Mouse (Mus musculus): ENCODE measurements at regions not wholly inside any gene's neighbourhood (a gene's known extent, or its start where the extent isn't known, plus 50 kb on each side); places are given as distances from the start of the nearest gene placed in this dataset.
A peak's percentile ranks its signal among the peaks of the same experiment; 100 is the strongest.

- no peaks in the 10 kb centered on the region for H3K36me3 ChIP-seq (replicated peaks; ENCODE audit: control insufficient read depth, insufficient read depth, low read length)
- H3K27me3 ChIP-seq (ENCODE audit: control insufficient read depth, insufficient read depth, low read length), result no peaks in the 10 kb centered on the region
- no peak overlapping the region for H3K4me2 ChIP-seq (ENCODE audit: low read depth, low read length)
- ATAC-seq (ENCODE audit: insufficient read depth, low read depth) (peak; percentile 70), DNase-seq (ENCODE audit: low spot score) (peak; percentile 62)
- H3K4me3 ChIP-seq (ENCODE audit: low read depth, low read length), result no peak overlapping the region
- TF ChIP-seq EP300 (IDR thresholded peaks at IDR 0.05; ENCODE audit: low read depth) (no peak), CTCF (IDR thresholded peaks at IDR 0.05; ENCODE audit: low read depth) (no peak)
- WGBS, result 13% methylated on average over 7 of the region's 7 CpGs
- H3K9me3 ChIP-seq (replicated peaks; ENCODE audit: control insufficient read depth, low read length), result no peaks in the 10 kb centered on the region
- H3K27ac ChIP-seq (ENCODE audit: low read depth), result no peak overlapping the region
- H3K4me1 ChIP-seq (ENCODE audit: control insufficient read depth, insufficient read depth), result peaks cover 5% of the 10 kb centered on the region; the same call in 1 of the 2 replicates
- H3K9ac ChIP-seq (replicated peaks; ENCODE audit: low read depth, low read length), result no peak overlapping the region
Measured at GRCm38 (mm10) chr14:76789376-76789775, 232.7 kb upstream of the Serp2 start.

DNA sequence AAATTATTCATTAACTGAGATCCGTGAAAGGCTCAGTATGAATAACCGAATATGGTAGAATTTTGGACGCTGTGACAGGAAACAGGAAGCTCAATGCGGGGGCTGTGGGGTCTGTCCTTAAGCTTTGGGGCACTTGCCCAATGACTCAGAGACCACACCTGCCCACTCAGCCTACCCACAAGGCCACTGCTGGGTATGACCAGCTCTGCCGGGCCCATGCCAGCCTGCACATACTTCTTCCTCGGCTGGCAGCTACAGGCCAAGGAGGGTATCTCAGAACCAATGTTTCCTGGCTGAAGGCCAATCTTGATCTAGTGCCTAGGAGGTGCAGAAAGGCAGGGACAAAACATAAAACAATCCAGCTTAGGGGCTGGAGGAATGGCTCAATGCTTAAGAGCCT lies 230.9 kb upstream of the Serp2 start:
- ATAC-seq (ENCODE audit: insufficient read depth, low read depth) (no peak), DNase-seq (ENCODE audit: low spot score) (no peak)
- Histone ChIP-seq H3K4me3 (ENCODE audit: low read depth, low read length) (no peak overlapping the region), H3K9ac (replicated peaks; ENCODE audit: low read depth, low read length) (no peak overlapping the region), H3K4me1 (ENCODE audit: control insufficient read depth, insufficient read depth) (peaks cover 5% of the 10 kb centered on the region; the same call in 1 of the 2 replicates), H3K4me2 (ENCODE audit: low read depth, low read length) (no peak overlapping the region), H3K9me3 (replicated peaks; ENCODE audit: control insufficient read depth, low read length) (no peaks in the 10 kb centered on the region), H3K27me3 (ENCODE audit: control insufficient read depth, insufficient read depth, low read length) (no peaks in the 10 kb centered on the region), H3K36me3 (replicated peaks; ENCODE audit: control insufficient read depth, insufficient read depth, low read length) (no peaks in the 10 kb centered on the region), H3K27ac (ENCODE audit: low read depth) (0 out of 2 replicates have a peak overlapping the region, but pooled peaks have one; percentile 9)
- TF ChIP-seq EP300 (IDR thresholded peaks at IDR 0.05; ENCODE audit: low read depth) (no peak), CTCF (IDR thresholded peaks at IDR 0.05; ENCODE audit: low read depth) (no peak)
- 43% methylated on average over 6 of the region's 6 CpGs for WGBS

- no peak for TF ChIP-seq CTCF (IDR thresholded peaks at IDR 0.05; ENCODE audit: low read depth)
- no peak for TF ChIP-seq EP300 (IDR thresholded peaks at IDR 0.05; ENCODE audit: low read depth)
- H3K9ac ChIP-seq (replicated peaks; ENCODE audit: low read depth, low read length), result no peak overlapping the region
Measured at GRCm38 (mm10) chr14:76786214-76786613, 229.5 kb upstream of the Serp2 start.

DNA sequence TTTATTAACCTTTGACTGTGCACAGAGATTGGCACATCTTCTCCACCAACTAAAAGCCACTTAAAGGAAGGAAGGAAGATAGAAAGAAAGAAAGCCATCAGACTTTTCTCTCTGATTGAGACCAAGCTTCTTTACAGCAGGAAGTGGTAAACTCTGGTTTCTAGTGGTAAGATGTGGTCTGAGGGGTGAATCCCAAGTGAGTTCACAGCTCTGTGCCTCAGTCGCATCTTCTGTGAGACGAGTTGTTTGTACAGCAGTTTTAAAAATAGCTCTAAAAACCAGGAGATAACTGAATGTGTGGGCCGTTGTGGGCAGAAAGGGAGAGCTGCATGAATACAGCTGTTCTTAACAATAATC lies 224.8 kb upstream of the Serp2 start:
- H3K27ac ChIP-seq (ENCODE audit: low read depth), result no peak overlapping the region
- TF ChIP-seq CTCF (IDR thresholded peaks at IDR 0.05; ENCODE audit: low read depth), result no peak
- peaks cover 7% of the 10 kb centered on the region for H3K4me1 ChIP-seq (ENCODE audit: control insufficient read depth, insufficient read depth)
- no peak for ATAC-seq (ENCODE audit: insufficient read depth, low read depth)
- no peaks in the 10 kb centered on the region for H3K36me3 ChIP-seq (replicated peaks; ENCODE audit: control insufficient read depth, insufficient read depth, low read length)
- H3K9ac ChIP-seq (replicated peaks; ENCODE audit: low read depth, low read length), result no peak overlapping the region
- H3K27me3 ChIP-seq (ENCODE audit: control insufficient read depth, insufficient read depth, low read length), result no peaks in the 10 kb centered on the region
- WGBS, result 8% methylated on average over 3 of the region's 3 CpGs
- H3K4me3 ChIP-seq (ENCODE audit: low read depth, low read length), result no peak overlapping the region
- DNase-seq (ENCODE audit: low spot score), result no peak
- H3K9me3 ChIP-seq (replicated peaks; ENCODE audit: control insufficient read depth, low read length), result no peaks in the 10 kb centered on the region
- no peak overlapping the region for H3K4me2 ChIP-seq (ENCODE audit: low read depth, low read length)

More at GRCm38 (mm10) chr14:76786214-76786613, 229.5 kb upstream of the Serp2 start:
- Histone ChIP-seq H3K4me1 (ENCODE audit: control insufficient read depth, insufficient read depth) (peaks cover 5% of the 10 kb centered on the region; the same call in 1 of the 2 replicates), H3K4me3 (ENCODE audit: low read depth, low read length) (no peak overlapping the region), H3K9me3 (replicated peaks; ENCODE audit: control insufficient read depth, low read length) (no peaks in the 10 kb centered on the region), H3K36me3 (replicated peaks; ENCODE audit: control insufficient read depth, insufficient read depth, low read length) (no peaks in the 10 kb centered on the region), H3K27me3 (ENCODE audit: control insufficient read depth, insufficient read depth, low read length) (no peaks in the 10 kb centered on the region), H3K4me2 (ENCODE audit: low read depth, low read length) (no peak overlapping the region), H3K27ac (ENCODE audit: low read depth) (no peak overlapping the region)
- DNase-seq (ENCODE audit: low spot score) (no peak), ATAC-seq (ENCODE audit: insufficient read depth, low read depth) (no peak)
- WGBS, result 75% methylated on average over 4 of the region's 4 CpGs

DNA sequence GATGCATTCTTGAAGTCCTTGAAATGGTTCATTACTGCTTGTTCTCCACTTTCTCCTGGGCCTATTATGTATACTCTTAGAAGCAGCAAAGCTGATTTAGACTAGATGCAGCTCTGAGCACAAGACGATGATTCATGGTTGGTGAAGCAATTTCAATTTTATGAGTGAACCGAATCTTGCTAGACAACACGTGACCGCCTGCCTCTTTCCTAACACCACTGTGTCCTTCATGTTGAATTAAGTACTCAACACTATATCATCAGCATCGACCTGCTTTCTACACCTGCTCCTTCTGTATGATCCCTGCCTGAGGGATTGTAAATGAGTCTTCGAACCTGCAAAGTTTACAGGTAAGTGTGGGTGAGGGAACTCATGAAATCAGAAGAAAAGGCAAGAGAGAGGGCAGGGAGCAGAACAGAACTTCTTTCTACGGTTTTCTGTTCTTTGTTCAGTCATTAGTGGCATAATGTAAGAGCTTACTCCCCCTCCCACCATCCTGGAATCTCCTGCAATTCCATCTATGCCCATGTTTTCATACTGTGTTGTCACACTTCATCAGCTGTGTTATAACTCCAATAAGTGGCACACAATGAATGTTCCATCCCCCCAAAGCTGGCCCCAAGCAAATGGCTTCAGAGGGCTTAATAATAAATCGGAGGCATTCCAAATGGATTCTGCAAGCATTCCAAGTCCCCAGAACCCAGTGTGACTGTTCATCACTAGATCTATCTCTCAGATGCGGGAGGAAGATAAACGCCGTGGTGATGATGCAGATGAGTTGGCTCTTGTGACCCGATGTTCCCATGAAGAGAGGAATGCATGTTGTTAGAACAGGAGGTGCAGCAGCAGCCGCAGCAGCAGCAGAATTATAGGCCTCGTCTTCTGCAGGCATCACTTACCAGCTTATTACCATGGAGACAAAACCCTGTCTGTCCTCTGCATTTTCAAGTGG lies 224.2 kb upstream of the Serp2 start:
- ATAC-seq (ENCODE audit: insufficient read depth, low read depth) (no peak), DNase-seq (ENCODE audit: low spot score) (no peak)
- Histone ChIP-seq H3K4me2 (ENCODE audit: low read depth, low read length) (no peak overlapping the region), H3K27me3 (ENCODE audit: control insufficient read depth, insufficient read depth, low read length) (no peaks in the 10 kb centered on the region), H3K27ac (ENCODE audit: low read depth) (no peak overlapping the region), H3K4me3 (ENCODE audit: low read depth, low read length) (no peak overlapping the region), H3K9me3 (replicated peaks; ENCODE audit: control insufficient read depth, low read length) (no peaks in the 10 kb centered on the region), H3K4me1 (ENCODE audit: control insufficient read depth, insufficient read depth) (peaks cover 7% of the 10 kb centered on the region), H3K36me3 (replicated peaks; ENCODE audit: control insufficient read depth, insufficient read depth, low read length) (no peaks in the 10 kb centered on the region), H3K9ac (replicated peaks; ENCODE audit: low read depth, low read length) (no peak overlapping the region)
- no peak for TF ChIP-seq CTCF (IDR thresholded peaks at IDR 0.05; ENCODE audit: low read depth)
- TF ChIP-seq EP300 (IDR thresholded peaks at IDR 0.05; ENCODE audit: low read depth), result no peak
- WGBS, result 63% methylated on average over 14 of the region's 14 CpGs
